Mouse (Mus musculus) midbrain, embryonic 11.5 days (tissue): ENCODE results near the gene Inpp4a. TPM values are rescaled to one million over a fixed set of nuclear protein-coding genes. Genes with fewer than 3 reads are reported as not detected.

Experiments
- ATAC-seq: fragments of 200-750 bp; cut with Nextera tagmentation; 2 replicates; pipeline ENCODE4 v1.8.0; 2017; ENCODE audit warnings: moderate TSS enrichment, moderate library complexity; ENCODE audit not compliant: low FRiP score
- DNase-seq: peaks from one replicate; pipeline ENCODE4 v3.0.0; 2015; ENCODE audit warnings: low spot score; ENCODE audit errors: missing footprints
- H3K27ac ChIP-seq: fragments of 300-500 bp; sonication (generic); 2 replicates; pipeline ENCODE4 v1.5.1; 2014; ENCODE audit warnings: low read depth, low read length
- H3K27me3 ChIP-seq: fragments of 300-500 bp; sonication (generic); 2 replicates; pipeline ENCODE4 v1.6.1; 2014; ENCODE audit warnings: mild to moderate bottlenecking, low read length, moderate library complexity, mixed read lengths; ENCODE audit not compliant: control insufficient read depth, insufficient read depth
- H3K36me3 ChIP-seq: fragments of 300-500 bp; sonication (generic); 2 replicates; pipeline ENCODE4 v1.6.1; 2014; ENCODE audit warnings: mild to moderate bottlenecking, low read length, moderate library complexity, mixed read lengths; ENCODE audit not compliant: control insufficient read depth, insufficient read depth
- H3K4me1 ChIP-seq: fragments of 300-500 bp; sonication (generic); 2 replicates; pipeline ENCODE4 v1.6.1; 2014; ENCODE audit warnings: low read length; ENCODE audit not compliant: control insufficient read depth, insufficient read depth
- H3K4me2 ChIP-seq: fragments of 300-500 bp; sonication (generic); 2 replicates; pipeline ENCODE4 v1.6.1; 2014; ENCODE audit warnings: mild to moderate bottlenecking, moderate library complexity
- H3K4me3 ChIP-seq: fragments of 300-500 bp; sonication (generic); 2 replicates; pipeline ENCODE4 v1.5.1; 2014; ENCODE audit warnings: low read depth, low read length
- H3K9ac ChIP-seq: fragments of 300-500 bp; sonication (generic); 2 replicates; pipeline ENCODE4 v1.6.1; 2014; ENCODE audit warnings: low read length
- H3K9me3 ChIP-seq: fragments of 300-500 bp; sonication (generic); 2 replicates; pipeline ENCODE4 v1.6.1; 2016; ENCODE audit warnings: low read length; ENCODE audit not compliant: control insufficient read depth
- WGBS: fragments of 180-500 bp; shearing (Covaris S2); extraction: QIAGEN DNeasy Blood & Tissue Kit; methylation state at CpG from one replicate; pipeline ENCODE4 v1.1.7; 2014; 5-methylcytosine and 5-hydroxymethylcytosine counted together
- polyA plus RNA-seq: library from polyadenylated mRNA; unstranded; fragments of >200 nt; fragmentation: Nextera tagmentation; extraction: Ambion mirVana; gene quantifications from 2 replicates; pipeline ENCODE4 v1.2.1, GENCODE M21; 2014

Gene Inpp4a
- polyA plus RNA-seq, 1 experiment from 2014 or later: 19.5 TPM

DNA sequence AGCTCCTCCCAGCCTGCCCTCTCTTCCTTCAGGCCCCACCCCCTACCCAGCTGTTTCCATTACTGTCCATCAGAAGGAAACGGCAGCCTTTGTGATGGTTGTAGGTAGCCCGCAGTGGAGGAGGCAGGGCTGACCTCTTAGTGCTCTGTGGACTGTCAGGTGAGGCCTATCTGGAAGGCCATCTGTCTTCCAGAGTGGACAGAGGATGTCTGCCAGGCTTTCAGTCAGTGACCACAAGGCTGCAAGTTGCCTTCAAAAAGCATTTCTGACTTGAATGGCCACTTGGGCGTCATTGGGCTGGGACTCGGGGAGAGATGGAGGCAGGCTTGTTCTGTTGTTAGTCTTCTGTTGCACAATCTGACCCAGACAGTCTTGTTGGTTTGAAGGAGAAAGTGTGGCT, 79.9 kb downstream of the Inpp4a start:
- Histone ChIP-seq H3K4me3 (no peak overlapping the region), H3K36me3 (0 out of 2 replicates have a peak, but pooled peaks cover 2% of the 10 kb centered on the region), H3K27ac (no peak overlapping the region), H3K9me3 (no peaks in the 10 kb centered on the region), H3K4me1 (no peaks in the 10 kb centered on the region), H3K27me3 (no peaks in the 10 kb centered on the region), H3K9ac (no peak overlapping the region), H3K4me2 (no peak overlapping the region)
- 83% methylated on average over 4 of the region's 4 CpGs for WGBS
- no peak for DNase-seq
- no peak for ATAC-seq

DNA sequence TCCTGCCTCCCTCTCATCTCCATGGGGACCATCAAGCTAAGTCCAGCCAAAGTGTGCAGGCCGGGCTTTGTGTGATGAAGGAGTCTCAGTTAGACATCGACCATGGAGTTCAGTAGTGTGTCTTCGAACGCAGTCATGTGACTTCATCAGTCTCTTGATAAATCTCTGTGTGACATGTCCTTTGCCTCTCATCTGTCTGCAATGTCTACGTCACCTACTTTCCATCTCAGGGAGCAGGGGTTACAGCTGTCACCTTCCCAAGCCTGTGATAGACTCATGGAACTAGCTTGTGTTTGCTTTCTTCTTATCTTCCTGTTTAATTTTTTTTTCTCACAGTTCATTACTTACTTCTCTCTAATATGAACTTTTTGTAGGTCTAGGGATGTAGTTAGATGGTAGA, 81.2 kb downstream of the Inpp4a start:
- H3K36me3 ChIP-seq: 0 out of 2 replicates have a peak, but pooled peaks cover 2% of the 10 kb centered on the region
- 97% methylated on average over 5 of the region's 5 CpGs for WGBS
- H3K4me1 ChIP-seq: no peaks in the 10 kb centered on the region
- no peak overlapping the region for H3K4me3 ChIP-seq
- ATAC-seq: no peak
- DNase-seq: no peak
- H3K9ac ChIP-seq: no peak overlapping the region
- no peaks in the 10 kb centered on the region for H3K9me3 ChIP-seq
- no peak overlapping the region for H3K4me2 ChIP-seq
- no peak overlapping the region for H3K27ac ChIP-seq
- no peaks in the 10 kb centered on the region for H3K27me3 ChIP-seq

DNA sequence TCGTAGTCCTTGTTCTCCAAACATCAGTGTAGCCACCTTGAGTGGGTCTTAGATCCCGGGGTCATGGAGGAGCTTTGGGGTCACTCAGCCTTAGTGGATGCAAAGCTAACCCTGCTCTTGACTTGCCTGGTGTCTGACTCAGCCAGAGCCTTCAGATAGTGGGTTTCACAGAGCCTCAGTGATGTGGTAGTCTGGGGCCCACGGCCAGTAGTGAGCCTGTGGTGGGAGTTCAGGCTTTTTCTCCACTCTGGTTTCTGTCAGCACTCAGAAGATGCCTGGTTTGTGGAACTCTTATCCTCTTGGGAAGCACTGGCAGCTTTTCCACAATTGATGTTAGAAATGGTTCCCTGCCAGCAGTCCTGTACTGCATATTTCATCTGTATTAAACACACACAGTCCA, 84.6 kb downstream of the Inpp4a start:
- H3K4me3 ChIP-seq: no peak overlapping the region
- no peaks in the 10 kb centered on the region for H3K27me3 ChIP-seq
- H3K9ac ChIP-seq: no peak overlapping the region
- H3K36me3 ChIP-seq: 0 out of 2 replicates have a peak, but pooled peaks cover 2% of the 10 kb centered on the region
- no peak for ATAC-seq
- no peaks in the 10 kb centered on the region for H3K9me3 ChIP-seq
- H3K27ac ChIP-seq: no peak overlapping the region
- WGBS: 88% methylated on average over 3 of the region's 3 CpGs
- no peaks in the 10 kb centered on the region for H3K4me1 ChIP-seq
- DNase-seq: no peak
- no peak overlapping the region for H3K4me2 ChIP-seq

DNA sequence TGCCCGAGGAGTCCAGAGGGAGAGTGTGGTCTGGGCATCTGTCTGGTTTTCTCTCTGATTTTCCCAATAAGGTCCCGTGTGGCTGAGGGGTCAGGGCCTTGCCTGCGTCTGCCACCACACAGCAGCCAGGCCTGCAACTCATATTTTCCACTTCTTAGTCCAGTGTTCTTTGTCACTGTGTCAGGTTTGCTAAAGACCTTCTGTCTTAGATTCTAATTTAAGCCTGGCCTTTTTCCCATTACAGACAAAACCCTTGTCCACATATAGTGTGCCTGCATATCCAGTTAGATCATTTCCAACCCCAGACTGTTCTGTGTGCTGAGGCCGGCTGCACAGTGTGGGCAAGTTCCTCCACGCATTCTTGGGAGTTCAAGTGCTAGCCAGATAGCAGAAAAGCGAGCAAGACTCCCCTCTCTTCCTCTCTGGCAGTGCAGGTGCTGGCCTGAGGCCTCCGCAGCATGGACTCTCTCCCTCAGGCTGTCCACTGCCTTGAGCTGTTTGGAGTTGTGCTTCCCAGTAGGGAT, 86.8 kb downstream of the Inpp4a start:
- WGBS: 87% methylated on average over 7 of the region's 7 CpGs
- DNase-seq (no peak), ATAC-seq (no peak)
- no peak overlapping the region for H3K4me2 ChIP-seq
- no peak overlapping the region for H3K4me3 ChIP-seq
- H3K9me3 ChIP-seq: no peaks in the 10 kb centered on the region
- no peaks in the 10 kb centered on the region for H3K27me3 ChIP-seq
- no peak overlapping the region for H3K9ac ChIP-seq
- H3K36me3 ChIP-seq: no peaks in the 10 kb centered on the region
- no peak overlapping the region for H3K27ac ChIP-seq
- H3K4me1 ChIP-seq: no peaks in the 10 kb centered on the region

DNA sequence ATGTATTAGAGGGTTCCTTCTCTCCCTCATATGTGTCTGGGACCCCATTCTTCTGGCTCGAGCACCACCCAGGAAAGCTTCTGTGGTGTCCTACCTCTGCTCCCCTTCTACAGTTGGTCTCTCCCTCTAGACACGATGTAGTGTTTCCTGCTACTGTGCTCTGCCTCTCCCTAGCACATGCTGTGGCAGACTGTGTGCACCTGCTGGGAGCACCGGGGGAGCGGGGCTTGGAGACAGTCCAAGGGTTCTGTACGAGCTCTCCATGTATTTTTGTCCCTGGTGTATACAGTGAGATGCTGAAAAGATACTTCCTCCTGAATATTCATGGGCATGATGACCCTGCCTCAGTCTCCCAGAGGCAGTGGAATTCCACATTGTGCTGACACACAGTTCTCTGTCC, 93.5 kb downstream of the Inpp4a start:
- Histone ChIP-seq H3K9me3 (no peaks in the 10 kb centered on the region), H3K27me3 (no peaks in the 10 kb centered on the region), H3K27ac (no peak overlapping the region), H3K4me3 (no peak overlapping the region), H3K4me1 (no peaks in the 10 kb centered on the region), H3K36me3 (no peaks in the 10 kb centered on the region), H3K9ac (no peak overlapping the region), H3K4me2 (no peak overlapping the region)
- 91% methylated on average over 5 of the region's 5 CpGs for WGBS
- no peak for DNase-seq
- no peak for ATAC-seq

DNA sequence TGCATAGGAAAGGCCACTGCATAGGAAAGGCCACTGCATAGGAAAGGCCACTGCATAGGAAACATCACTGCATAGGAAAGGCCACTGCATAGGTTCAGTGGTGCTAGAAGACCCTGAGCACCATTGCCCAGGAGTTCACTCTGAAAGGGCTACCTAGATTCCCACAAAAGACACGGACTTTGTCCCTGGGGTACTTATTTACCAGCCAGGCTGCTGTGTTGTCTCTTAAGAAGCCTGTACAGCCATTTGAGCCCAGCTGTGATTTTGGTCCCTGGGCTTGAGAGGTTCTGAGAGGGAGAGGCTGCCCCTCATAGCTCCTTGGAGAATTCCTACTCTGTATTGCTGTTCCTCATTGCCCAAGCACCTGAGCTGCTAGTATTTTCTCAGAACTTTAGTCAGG, 96.8 kb downstream of the Inpp4a start:
- H3K4me2 ChIP-seq: no peak overlapping the region
- ATAC-seq (no peak), DNase-seq (no peak)
- H3K27me3 ChIP-seq: no peaks in the 10 kb centered on the region
- WGBS: 70% methylated on average over 1 of the region's 1 CpGs
- H3K4me1 ChIP-seq: no peaks in the 10 kb centered on the region
- no peak overlapping the region for H3K4me3 ChIP-seq
- H3K9me3 ChIP-seq: no peaks in the 10 kb centered on the region
- H3K27ac ChIP-seq: no peak overlapping the region
- H3K36me3 ChIP-seq: no peaks in the 10 kb centered on the region
- H3K9ac ChIP-seq: no peak overlapping the region

DNA sequence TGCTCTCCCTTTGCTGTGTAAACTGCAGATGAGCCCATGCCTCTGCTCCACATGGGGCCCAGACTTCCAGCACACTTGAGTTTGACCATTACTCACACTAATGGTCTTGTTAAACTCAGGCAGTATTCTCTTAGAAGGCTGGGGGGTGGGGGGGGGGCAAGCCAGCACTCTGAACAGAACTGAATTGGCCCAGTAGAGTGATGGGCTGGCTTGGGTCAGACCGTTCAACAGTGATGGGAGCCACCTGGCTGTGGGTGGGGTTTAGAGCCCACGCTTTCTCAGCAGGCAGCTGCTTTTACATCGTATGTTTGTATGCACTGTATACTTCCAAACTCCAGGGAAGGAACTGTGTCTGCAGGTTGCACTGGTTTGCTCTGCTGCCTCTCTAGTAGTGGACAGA, 99.3 kb downstream of the Inpp4a start:
- no peaks in the 10 kb centered on the region for H3K36me3 ChIP-seq
- DNase-seq: no peak

DNA sequence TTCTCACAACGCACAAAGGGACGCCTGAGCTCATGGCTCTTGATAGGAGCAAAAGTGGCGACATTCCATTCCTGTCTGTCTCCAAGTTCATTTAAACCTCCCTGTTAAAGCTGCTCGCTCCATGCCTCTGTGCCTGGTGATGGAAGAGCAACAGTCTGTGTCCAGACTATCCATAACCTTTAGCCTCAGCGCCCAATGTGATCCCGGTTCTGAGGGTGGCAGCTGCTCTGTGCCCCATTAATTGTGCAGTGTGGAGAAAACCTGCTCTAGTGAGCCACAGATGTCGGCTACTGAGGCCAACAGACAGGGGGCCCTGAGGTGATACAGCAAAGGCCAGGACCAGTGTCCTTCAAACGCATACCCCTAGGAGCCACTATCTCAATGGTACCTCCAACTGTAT, 100.1 kb downstream of the Inpp4a start:
- H3K27me3 ChIP-seq: no peaks in the 10 kb centered on the region
- no peaks in the 10 kb centered on the region for H3K9me3 ChIP-seq
- no peak overlapping the region for H3K9ac ChIP-seq
- no peaks in the 10 kb centered on the region for H3K36me3 ChIP-seq
- WGBS: 78% methylated on average over 8 of the region's 8 CpGs
- DNase-seq (no peak), ATAC-seq (no peak)
- no peaks in the 10 kb centered on the region for H3K4me1 ChIP-seq
- 0 out of 2 replicates have a peak overlapping the region, but pooled peaks have one; percentile 20 for H3K27ac ChIP-seq
- no peak overlapping the region for H3K4me3 ChIP-seq
- H3K4me2 ChIP-seq: no peak overlapping the region

More for the DNA sequence above, 99.3 kb downstream of the Inpp4a start:
- Histone ChIP-seq H3K27me3 (no peaks in the 10 kb centered on the region), H3K9ac (no peak overlapping the region), H3K4me2 (no peak overlapping the region), H3K4me3 (no peak overlapping the region), H3K4me1 (no peaks in the 10 kb centered on the region), H3K27ac (no peak overlapping the region), H3K9me3 (no peaks in the 10 kb centered on the region)
- 90% methylated on average over 3 of the region's 3 CpGs for WGBS
- no peak for ATAC-seq

DNA sequence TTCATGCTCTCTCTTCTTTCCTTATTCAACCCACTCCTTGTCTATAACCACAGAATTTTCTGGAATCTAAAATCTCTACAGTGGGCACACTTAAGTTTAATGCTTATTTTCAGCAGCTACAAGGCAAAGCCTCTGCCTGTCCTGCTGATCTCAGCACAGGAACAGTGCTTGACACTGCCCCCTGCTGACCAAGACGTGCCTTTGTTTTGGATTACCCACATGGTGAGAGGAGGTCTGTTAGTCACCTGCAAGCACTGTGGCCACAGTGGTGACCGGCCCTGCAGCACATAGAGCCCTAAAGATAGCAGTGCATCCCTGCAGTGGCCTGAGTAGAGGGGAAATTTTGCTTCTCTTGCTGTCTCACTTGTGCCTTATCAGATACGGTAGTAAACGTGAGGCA, 102.0 kb downstream of the Inpp4a start:
- no peaks in the 10 kb centered on the region for H3K36me3 ChIP-seq
- H3K4me1 ChIP-seq: no peaks in the 10 kb centered on the region
- H3K4me3 ChIP-seq: no peak overlapping the region
- H3K27me3 ChIP-seq: no peaks in the 10 kb centered on the region
- H3K4me2 ChIP-seq: no peak overlapping the region
- H3K27ac ChIP-seq: no peak overlapping the region
- 57% methylated on average over 4 of the region's 4 CpGs for WGBS
- no peak for DNase-seq
- no peaks in the 10 kb centered on the region for H3K9me3 ChIP-seq
- ATAC-seq: peak; percentile 52; the same call in 1 of the 2 replicates
- H3K9ac ChIP-seq: no peak overlapping the region
